In genomic region chr2:11515828-11516227, GRCm38 (mm10) we compare ENCODE assay signal across 30 mouse cellular contexts. TPM values are rescaled to one million over a fixed set of nuclear protein-coding genes. Genes with fewer than 3 reads are reported as not detected.
DNase-seq lines count a peak whose midpoint lies in the region; ATAC-seq and TF ChIP-seq lines count a peak whose summit lies in the region.
"Had no signal": no experiment of that assay in that cellular context is flagged by ENCODE, and none has a peak within 500 bp of the region (broad histone marks: within the 10 kb centered on the region; RNA-seq: fewer than 3 reads in every experiment).

No protein-coding gene starts in this region.

- peaks cover 15% of the 10 kb centered on the region for H3K4me1 ChIP-seq in heart, embryonic 12.5 days (replicated peaks)
- peaks cover 50% of the 10 kb centered on the region for H3K4me1 ChIP-seq in megakaryocyte, embryonic 14.5 days
- H3K4me1 ChIP-seq in brown adipose tissue, adult 24 weeks (ENCODE audit: control insufficient read depth, insufficient read depth, insufficient read length, low read length), result peaks cover 19% of the 10 kb centered on the region
- no peaks in the 10 kb centered on the region for H3K4me1 ChIP-seq in stomach, postnatal 0 days (replicated peaks; ENCODE audit: control insufficient read depth, insufficient read depth)
- no peaks in the 10 kb centered on the region for H3K4me1 ChIP-seq in forebrain, embryonic 12.5 days
- H3K4me1 ChIP-seq: forebrain, embryonic 15.5 days; hindbrain, embryonic 12.5 days; limb, embryonic 10.5 days; midbrain, embryonic 12.5 days; neural tube, embryonic 13.5 days had no signal

- DNase-seq in heart, adult 11 months, result peak; percentile 88
- no peak for DNase-seq in stomach, postnatal 0 days (ENCODE audit: low spot score)
- DNase-seq in urinary bladder, adult 2 months (ENCODE audit: low spot score), result no peak
- DNase-seq: adrenal gland, adult 2 months; cerebellum, adult 11 months; cerebellum, adult 9-10 months; cerebellum, postnatal 36 days; heart, postnatal 36 days; kidney, postnatal 4 days; lung, embryonic 14.5 days; lung, postnatal 14 days; right cerebral cortex, postnatal 4 days had no signal

- no peaks in the 10 kb centered on the region for H3K27me3 ChIP-seq in heart, embryonic 12.5 days (replicated peaks)
- H3K27me3 ChIP-seq in megakaryocyte, embryonic 14.5 days (replicated peaks), result no peaks in the 10 kb centered on the region
- no peaks in the 10 kb centered on the region for H3K27me3 ChIP-seq in stomach, postnatal 0 days (ENCODE audit: control insufficient read depth, insufficient read depth, low read length)
- H3K27me3 ChIP-seq in forebrain, embryonic 12.5 days, result no peaks in the 10 kb centered on the region
- H3K27me3 ChIP-seq: CH12.LX; forebrain, embryonic 15.5 days; heart, embryonic 15.5 days; hindbrain, embryonic 12.5 days; limb, embryonic 15.5 days; liver, embryonic 15.5 days; midbrain, embryonic 12.5 days; neural tube, embryonic 13.5 days; Patski had no signal

- H3K36me3 ChIP-seq in heart, embryonic 12.5 days, result no peaks in the 10 kb centered on the region
- peaks cover 54% of the 10 kb centered on the region for H3K36me3 ChIP-seq in megakaryocyte, embryonic 14.5 days (replicated peaks; ENCODE audit: low read length)
- no peaks in the 10 kb centered on the region for H3K36me3 ChIP-seq in stomach, postnatal 0 days (ENCODE audit: control insufficient read depth, insufficient read depth, low read length)
- no peaks in the 10 kb centered on the region for H3K36me3 ChIP-seq in forebrain, embryonic 12.5 days (replicated peaks)
- H3K36me3 ChIP-seq: forebrain, embryonic 15.5 days; heart, embryonic 15.5 days; hindbrain, embryonic 12.5 days; limb, embryonic 10.5 days; limb, embryonic 15.5 days; liver, embryonic 15.5 days; midbrain, embryonic 12.5 days; neural tube, embryonic 13.5 days had no signal

- ATAC-seq in heart, embryonic 12.5 days (ENCODE audit: insufficient number of reproducible peaks, low FRiP score), result no peak
- ATAC-seq in megakaryocyte, adult 5-6 weeks (ENCODE audit: poor library complexity, severe bottlenecking), result no peak
- ATAC-seq in stomach, postnatal 0 days (ENCODE audit: low FRiP score, low TSS enrichment), result no peak
- no peak for ATAC-seq in forebrain, embryonic 12.5 days (ENCODE audit: low FRiP score)
- ATAC-seq: forebrain, embryonic 15.5 days; hindbrain, postnatal 0 days; intestine, postnatal 0 days; Patski had no signal

- no peak overlapping the region for H3K9ac ChIP-seq in heart, embryonic 12.5 days
- H3K9ac ChIP-seq in stomach, postnatal 0 days (ENCODE audit: low read length), result no peak overlapping the region
- H3K9ac ChIP-seq in forebrain, embryonic 12.5 days, result no peak overlapping the region
- H3K9ac ChIP-seq: forebrain, embryonic 15.5 days; heart, embryonic 15.5 days; hindbrain, embryonic 12.5 days; limb, embryonic 15.5 days; liver, embryonic 15.5 days; lung, embryonic 14.5 days; midbrain, embryonic 12.5 days; neural tube, embryonic 13.5 days had no signal

- no peaks in the 10 kb centered on the region for H3K9me3 ChIP-seq in heart, embryonic 12.5 days (replicated peaks)
- H3K9me3 ChIP-seq in megakaryocyte, embryonic 14.5 days, result no peaks in the 10 kb centered on the region
- H3K9me3 ChIP-seq in stomach, postnatal 0 days (ENCODE audit: control insufficient read depth, low read length), result no peaks in the 10 kb centered on the region
- H3K9me3 ChIP-seq in forebrain, embryonic 12.5 days, result no peaks in the 10 kb centered on the region
- H3K9me3 ChIP-seq: forebrain, embryonic 15.5 days; heart, embryonic 15.5 days; hindbrain, embryonic 12.5 days; limb, embryonic 10.5 days; limb, embryonic 15.5 days; liver, embryonic 15.5 days; midbrain, embryonic 12.5 days; neural tube, embryonic 13.5 days had no signal

- no peak overlapping the region for H3K4me3 ChIP-seq in heart, embryonic 12.5 days
- H3K4me3 ChIP-seq in megakaryocyte, embryonic 14.5 days (replicated peaks), result peak overlapping the region; percentile 42
- peak overlapping the region; percentile 21; the same call in 1 of the 2 replicates for H3K4me3 ChIP-seq in brown adipose tissue, adult 24 weeks (ENCODE audit: insufficient read depth, low read depth, low read length)
- no peak overlapping the region for H3K4me3 ChIP-seq in stomach, postnatal 0 days (ENCODE audit: low read depth, low read length)
- no peak overlapping the region for H3K4me3 ChIP-seq in forebrain, embryonic 12.5 days (replicated peaks)
- H3K4me3 ChIP-seq: forebrain, embryonic 15.5 days; heart, embryonic 15.5 days; hindbrain, embryonic 12.5 days; limb, embryonic 10.5 days; limb, embryonic 15.5 days; liver, embryonic 15.5 days; midbrain, embryonic 12.5 days; neural tube, embryonic 13.5 days had no signal

- no peak for TF ChIP-seq EP300 in stomach, postnatal 0 days (optimal IDR thresholded peaks at IDR 0.05)

- TF ChIP-seq CTCF in stomach, postnatal 0 days (IDR thresholded peaks at IDR 0.05; ENCODE audit: low read depth), result no peak

- no peak overlapping the region for H3K27ac ChIP-seq in heart, embryonic 12.5 days (ENCODE audit: poor library complexity, severe bottlenecking)
- H3K27ac ChIP-seq in brown adipose tissue, adult 24 weeks (replicated peaks; ENCODE audit: low read depth, low read length), result peak overlapping the region; percentile 99
- H3K27ac ChIP-seq in stomach, postnatal 0 days (replicated peaks), result no peak overlapping the region
- H3K27ac ChIP-seq in forebrain, embryonic 12.5 days, result no peak overlapping the region
- H3K27ac ChIP-seq: forebrain, embryonic 15.5 days; heart, embryonic 15.5 days; hindbrain, embryonic 12.5 days; hindbrain, postnatal 0 days; kidney, postnatal 0 days; limb, embryonic 10.5 days; limb, embryonic 15.5 days; liver, embryonic 15.5 days; midbrain, embryonic 12.5 days; neural tube, embryonic 13.5 days had no signal

- 69% methylated on average over 3 of the region's 3 CpGs for WGBS in heart, embryonic 12.5 days
- 73% methylated on average over 3 of the region's 3 CpGs for WGBS in stomach, postnatal 0 days
- WGBS in forebrain, embryonic 12.5 days, result 87% methylated on average over 3 of the region's 3 CpGs

- no peak overlapping the region for H3K4me2 ChIP-seq in heart, embryonic 12.5 days
- H3K4me2 ChIP-seq in stomach, postnatal 0 days (replicated peaks; ENCODE audit: low read depth), result no peak overlapping the region
- no peak overlapping the region for H3K4me2 ChIP-seq in forebrain, embryonic 12.5 days
- H3K4me2 ChIP-seq: forebrain, embryonic 15.5 days; heart, embryonic 15.5 days; hindbrain, embryonic 12.5 days; limb, embryonic 15.5 days; liver, embryonic 15.5 days; lung, embryonic 14.5 days; midbrain, embryonic 12.5 days; neural tube, embryonic 13.5 days had no signal

RNA-seq across cellular contexts. Expression of gene Pfkfb3, which starts 38.0 kb away (rescaled TPM):
- 11.8 and 12.6 TPM in 2 replicates for polyA plus RNA-seq in heart, embryonic 12.5 days (2016; fragmentation: Nextera tagmentation; extraction: Ambion mirVana)
- 5.8 and 10.6 TPM in 2 replicates for polyA plus RNA-seq in megakaryocyte, embryonic 14.5 days (2012; ENCODE audit: insufficient read depth, low replicate concordance)
- total RNA-seq in megakaryocyte, adult 5-6 weeks (2015), result 24.5 and 31.3 TPM in 2 replicates
- 22.1 and 23.0 TPM in 2 replicates for total RNA-seq in megakaryocyte, adult 5-6 weeks (2017)
- polyA plus RNA-seq in brown adipose tissue, adult 24 weeks (2012; ENCODE audit: insufficient read depth, insufficient read length, missing spikeins), result 190 and 226 TPM in 2 replicates
- polyA plus RNA-seq in stomach, postnatal 0 days (2015; fragmentation: Nextera tagmentation; extraction: Ambion mirVana), result 5.5 TPM in 2 replicates
- polyA plus RNA-seq in urinary bladder, adult 2 months (2012; rRNA removed), result 31.5 and 34.5 TPM in 2 replicates
- 19.6 and 20.8 TPM in 2 replicates for polyA plus RNA-seq in forebrain, embryonic 12.5 days (2016; fragmentation: Nextera tagmentation; extraction: Ambion mirVana)

Comparison
In these comparisons a context has a peak if more than half of its experiments do, and no peak if none do; other contexts are left out.
1. H3K4me3 ChIP-seq: peak in megakaryocyte, embryonic 14.5 days (single experiment) and brown adipose tissue, adult 24 weeks (single experiment); none in heart, embryonic 12.5 days (single experiment), stomach, postnatal 0 days (single experiment) and forebrain, embryonic 12.5 days (single experiment).